Mouse (Mus musculus) cerebellum, adult 9-11 months (tissue): ENCODE data around the gene Shbg.
A peak's percentile ranks its signal among the peaks of the same experiment; 100 is the strongest.
"Not testable (repeated sequence)": the region's sequence is repeated elsewhere in the genome, so short reads cannot be mapped to it uniquely, and the experiment has no call there.

Source experiments
- DNase-seq: peaks from one replicate; pipeline ENCODE4 v3.0.0; 2022

Gene Shbg

GRCm38 (mm10) chr11:69629802-69630201 is 12.1 kb upstream of the Shbg start:
- no peak for DNase-seq

GRCm38 (mm10) chr11:69628286-69628685 is 10.6 kb upstream of the Shbg start:
- peak; percentile 84 for DNase-seq

GRCm38 (mm10) chr11:69624339-69624738 is 6.6 kb upstream of the Shbg start:
- not testable (repeated sequence) for DNase-seq

GRCm38 (mm10) chr11:69623006-69623405 is 5.3 kb upstream of the Shbg start:
- DNase-seq: peak; percentile 27

- DNase-seq: peak; percentile 74
Observed at GRCm38 (mm10) chr11:69622406-69622805, 4.7 kb upstream of the Shbg start.

- peak; percentile 72 for DNase-seq
Observed at GRCm38 (mm10) chr11:69621571-69622268, 4.0 kb upstream of the Shbg start, which contains the start of gene Sat2. Gene Sat2 (plus strand): TSS chr11:69622024.

- DNase-seq: peak; percentile 23
Observed at GRCm38 (mm10) chr11:69620394-69621081, 2.8 kb upstream of the Shbg start.

- DNase-seq: peak; percentile 28
Observed at GRCm38 (mm10) chr11:69616781-69617180, 924 bp downstream of the Shbg start.

GRCm38 (mm10) chr11:69614257-69614588 is 3.5 kb downstream of the Shbg start:
- not testable (repeated sequence) for DNase-seq

- DNase-seq: peak; percentile 83
Observed at GRCm38 (mm10) chr11:69613553-69614256, 4.0 kb downstream of the Shbg start.

GRCm38 (mm10) chr11:69610899-69611298 is 6.8 kb downstream of the Shbg start:
- DNase-seq: peak; percentile 67

GRCm38 (mm10) chr11:69609416-69609815 is 8.3 kb downstream of the Shbg start:
- no peak for DNase-seq

- DNase-seq: no peak
Observed at GRCm38 (mm10) chr11:69608525-69608924, 9.2 kb downstream of the Shbg start.

GRCm38 (mm10) chr11:69606832-69607231 is 10.9 kb downstream of the Shbg start:
- DNase-seq: no peak

- DNase-seq: peak; percentile 73
Observed at GRCm38 (mm10) chr11:69606491-69606795, 11.3 kb downstream of the Shbg start.

- peak; percentile 95 for DNase-seq
Observed at GRCm38 (mm10) chr11:69605726-69606490, 11.8 kb downstream of the Shbg start, which contains the start of gene Atp1b2. Gene Atp1b2 (minus strand): TSS chr11:69605942.

GRCm38 (mm10) chr11:69604795-69605664 is 12.7 kb downstream of the Shbg start:
- peak; percentile 92 for DNase-seq

- DNase-seq: no peak
Observed at GRCm38 (mm10) chr11:69604347-69604746, 13.4 kb downstream of the Shbg start.

- DNase-seq: no peak
Observed at GRCm38 (mm10) chr11:69603516-69603915, 14.2 kb downstream of the Shbg start.

- no peak for DNase-seq
Observed at GRCm38 (mm10) chr11:69601768-69602167, 15.9 kb downstream of the Shbg start.

GRCm38 (mm10) chr11:69600098-69600497 is 17.6 kb downstream of the Shbg start:
- DNase-seq: peak; percentile 76

- DNase-seq: no peak
Observed at GRCm38 (mm10) chr11:69599436-69599835, 18.3 kb downstream of the Shbg start.
